Mouse (Mus musculus) bone marrow, adult 2 months (tissue): Measurements from ENCODE around the gene Gbe1. TPM values are rescaled to one million over a fixed set of nuclear protein-coding genes. Genes with fewer than 3 reads are reported as not detected.
A peak's percentile ranks its signal among the peaks of the same experiment; 100 is the strongest.

Experiments
- H3K27ac ChIP-seq: fragments of 200-500 bp; 2 replicates; pipeline ENCODE4 v1.5.1; 2012; ENCODE audit warnings: low read depth, mild to moderate bottlenecking, control low read depth, inconsistent platforms, low read length; ENCODE audit not compliant: control insufficient read depth, poor library complexity, insufficient read depth
- H3K4me1 ChIP-seq: fragments of 200-500 bp; 2 replicates; pipeline ENCODE4 v1.6.1; 2011; ENCODE audit warnings: low read length; ENCODE audit not compliant: control insufficient read depth, insufficient read depth
- H3K4me3 ChIP-seq: fragments of 200-500 bp; replicated peaks from 2 replicates; pipeline ENCODE3; 2011; ENCODE audit warnings: mild to moderate bottlenecking, low read depth, low read length, control low read depth; ENCODE audit not compliant: control insufficient read depth
- CTCF ChIP-seq: fragments of 200-500 bp; IDR thresholded peaks from 2 replicates; pipeline ENCODE4 v1.5.1; 2011; ENCODE audit warnings: low read length, control low read depth; ENCODE audit not compliant: control insufficient read depth, insufficient read depth
- POLR2A ChIP-seq: fragments of 200-500 bp; IDR thresholded peaks from 2 replicates; pipeline ENCODE4 v1.6.1; 2011; ENCODE audit warnings: low read depth, mild to moderate bottlenecking, control low read depth, low read length, borderline replicate concordance; ENCODE audit not compliant: control insufficient read depth
- WGBS: fragments of 180-500 bp; shearing (Covaris S2); methylation state at CpG from one replicate; pipeline ENCODE4 v1.1.7; 2018; 5-methylcytosine and 5-hydroxymethylcytosine counted together
- polyA plus RNA-seq: library from polyadenylated mRNA; stranded (reverse); fragments of >200 nt; gene quantifications from 2 replicates; pipeline ENCODE4 v1.2.4, GENCODE M21; 2011; ENCODE audit warnings: low replicate concordance; ENCODE audit not compliant: missing spikeins, insufficient read depth, insufficient read length

The Gbe1 gene
- polyA plus RNA-seq, 1 experiment: 3.9 TPM

GRCm38 (mm10) chr16:70344496-70344895 is 30.7 kb downstream of the Gbe1 start:
- Histone ChIP-seq H3K4me3 (no peak overlapping the region), H3K27ac (no peak overlapping the region), H3K4me1 (no peaks in the 10 kb centered on the region; the same call in 1 of the 2 replicates)
- TF ChIP-seq CTCF: no peak
- no peak for TF ChIP-seq POLR2A
- 55% methylated on average over 1 of the region's 1 CpGs for WGBS

DNA sequence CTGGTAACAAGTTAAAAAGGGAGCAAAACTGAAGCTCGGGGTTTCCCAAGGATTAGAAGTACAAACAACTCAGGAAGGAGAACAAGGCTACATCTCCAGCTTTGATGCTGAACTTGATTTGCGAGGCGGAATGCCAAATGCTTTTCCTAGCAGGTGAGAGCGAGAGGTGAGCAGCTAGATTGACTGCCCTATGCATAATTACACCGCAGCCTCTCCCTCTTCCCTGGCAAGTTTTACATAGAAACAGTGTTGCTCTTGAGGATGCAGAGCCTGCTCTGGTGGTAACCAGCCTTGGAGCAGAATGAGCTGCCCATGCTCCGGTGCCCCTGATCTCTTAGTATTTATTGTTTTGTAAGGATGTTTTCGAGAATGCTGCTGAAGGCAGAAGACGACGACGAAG is 31.9 kb downstream of the Gbe1 start:
- no peaks in the 10 kb centered on the region; the same call in 1 of the 2 replicates for H3K4me1 ChIP-seq
- 86% methylated on average over 10 of the region's 10 CpGs for whole genome bisulfite sequencing
- no peak overlapping the region for H3K27ac ChIP-seq
- TF ChIP-seq CTCF (no peak), POLR2A (no peak)
- H3K4me3 ChIP-seq: no peak overlapping the region

GRCm38 (mm10) chr16:70350011-70350410 is 36.3 kb downstream of the Gbe1 start:
- Histone ChIP-seq H3K27ac (no peak overlapping the region), H3K4me1 (peaks cover 2% of the 10 kb centered on the region), H3K4me3 (no peak overlapping the region)
- no peak for TF ChIP-seq POLR2A
- TF ChIP-seq CTCF: no peak
- 44% methylated on average over 8 of the region's 8 CpGs for WGBS

DNA sequence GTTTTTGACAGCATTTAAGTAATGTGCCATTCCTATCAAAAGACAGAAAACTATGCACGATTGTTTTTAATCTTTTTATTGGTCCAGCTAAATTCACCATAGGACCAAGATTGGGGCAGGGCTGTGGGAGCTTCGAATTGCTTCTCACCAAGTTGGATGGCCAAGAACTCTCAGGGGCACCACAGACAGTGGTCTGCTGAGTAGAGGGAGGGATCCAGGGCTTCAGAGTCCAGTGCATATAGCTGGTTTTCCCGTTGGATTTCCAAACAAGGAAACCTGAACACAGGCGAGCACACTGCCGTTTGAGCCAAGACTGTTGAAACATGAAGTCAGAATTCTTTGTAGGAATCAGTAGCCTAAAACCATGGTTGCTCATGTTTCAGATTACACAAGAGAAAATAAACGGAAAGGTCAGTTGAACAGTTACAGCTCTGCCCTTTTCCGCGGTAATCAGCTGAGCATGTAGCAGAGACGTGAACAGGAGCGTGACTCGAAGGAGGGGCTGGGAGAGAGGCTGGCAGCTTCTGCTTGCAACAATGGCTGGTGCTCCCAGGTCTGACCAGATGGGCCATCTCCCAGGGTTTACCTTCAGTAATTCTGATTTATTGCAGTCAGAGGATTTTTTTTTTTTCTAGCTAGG is 38.0 kb downstream of the Gbe1 start:
- Histone ChIP-seq H3K4me3 (no peak overlapping the region), H3K27ac (no peak overlapping the region)
- WGBS: 60% methylated on average over 11 of the region's 11 CpGs

GRCm38 (mm10) chr16:70352571-70352970 is 38.8 kb downstream of the Gbe1 start:
- TF ChIP-seq POLR2A (no peak), CTCF (no peak)
- H3K27ac ChIP-seq: no peak overlapping the region
- WGBS: 27% methylated on average over 3 of the region's 3 CpGs
- H3K4me1 ChIP-seq: peaks cover 2% of the 10 kb centered on the region
- no peak overlapping the region for H3K4me3 ChIP-seq

More for the DNA sequence above, 38.0 kb downstream of the Gbe1 start:
- TF ChIP-seq POLR2A: no peak
- TF ChIP-seq CTCF: no peak
- H3K4me1 ChIP-seq: peaks cover 2% of the 10 kb centered on the region

- Histone ChIP-seq H3K4me1 (peaks cover 2% of the 10 kb centered on the region), H3K27ac (no peak overlapping the region), H3K4me3 (no peak overlapping the region)
- TF ChIP-seq POLR2A: no peak
- TF ChIP-seq CTCF: peak; percentile 18; the same call in 1 of the 2 replicates
- WGBS: 30% methylated on average over 2 of the region's 2 CpGs
Measured at GRCm38 (mm10) chr16:70353058-70353457, 39.3 kb downstream of the Gbe1 start.

GRCm38 (mm10) chr16:70358326-70358725 is 44.6 kb downstream of the Gbe1 start:
- TF ChIP-seq POLR2A (no peak), CTCF (no peak)
- WGBS: 78% methylated on average over 6 of the region's 6 CpGs
- Histone ChIP-seq H3K4me3 (no peak overlapping the region), H3K27ac (no peak overlapping the region), H3K4me1 (no peaks in the 10 kb centered on the region; the same call in 1 of the 2 replicates)

GRCm38 (mm10) chr16:70365229-70365628 is 51.5 kb downstream of the Gbe1 start:
- Histone ChIP-seq H3K4me1 (no peaks in the 10 kb centered on the region), H3K4me3 (no peak overlapping the region), H3K27ac (no peak overlapping the region)
- WGBS: 63% methylated on average over 3 of the region's 3 CpGs
- no peak for TF ChIP-seq POLR2A
- TF ChIP-seq CTCF: no peak
